Mouse (Mus musculus): ENCODE measurements at regions not wholly inside any gene's neighbourhood (a gene's known extent, or its start where the extent isn't known, plus 50 kb on each side); places are given as distances from the start of the nearest gene placed in this dataset. TPM values are rescaled to one million over a fixed set of nuclear protein-coding genes. Genes with fewer than 3 reads are reported as not detected.

- Histone ChIP-seq H3K4me3 (no peak overlapping the region), H3K9me3 (no peaks in the 10 kb centered on the region), H3K9ac (no peak overlapping the region), H3K27ac (replicated peaks) (no peak overlapping the region), H3K4me2 (no peak overlapping the region), H3K27me3 (no peaks in the 10 kb centered on the region), H3K36me3 (no peaks in the 10 kb centered on the region), H3K4me1 (replicated peaks) (peaks cover 19% of the 10 kb centered on the region)
- no peak for ATAC-seq (ENCODE audit: low FRiP score, low read depth)
- WGBS: 65% methylated on average over 2 of the region's 2 CpGs
Measured at GRCm38 (mm10) chr4:87332968-87333367, 102.7 kb upstream of the Slc24a2 start.

GRCm38 (mm10) chr4:87329136-87329535 is 98.9 kb upstream of the Slc24a2 start:
- no peaks in the 10 kb centered on the region for H3K36me3 ChIP-seq
- WGBS: 49% methylated on average over 6 of the region's 6 CpGs
- H3K27ac ChIP-seq (replicated peaks): no peak overlapping the region
- no peaks in the 10 kb centered on the region for H3K9me3 ChIP-seq
- no peaks in the 10 kb centered on the region for H3K27me3 ChIP-seq
- peaks cover 19% of the 10 kb centered on the region for H3K4me1 ChIP-seq (replicated peaks)
- no peak overlapping the region for H3K4me2 ChIP-seq
- H3K4me3 ChIP-seq: no peak overlapping the region
- no peak overlapping the region for H3K9ac ChIP-seq
- ATAC-seq (ENCODE audit: low FRiP score, low read depth): peak; percentile 23; the same call in 1 of the 2 replicates

GRCm38 (mm10) chr4:87321726-87322349 is 91.6 kb upstream of the Slc24a2 start:
- Histone ChIP-seq H3K4me1 (replicated peaks) (no peaks in the 10 kb centered on the region), H3K4me3 (no peak overlapping the region), H3K27ac (replicated peaks) (no peak overlapping the region), H3K4me2 (no peak overlapping the region), H3K9ac (no peak overlapping the region), H3K9me3 (no peaks in the 10 kb centered on the region), H3K36me3 (no peaks in the 10 kb centered on the region), H3K27me3 (no peaks in the 10 kb centered on the region)
- WGBS: 72% methylated on average over 2 of the region's 2 CpGs
- no peak for ATAC-seq (ENCODE audit: low FRiP score, low read depth)

- ATAC-seq (ENCODE audit: low FRiP score, low read depth): 0 out of 2 replicates have a peak, but pooled peaks have one; percentile 30
- WGBS: 70% methylated on average over 5 of the region's 5 CpGs
- Histone ChIP-seq H3K4me3 (no peak overlapping the region), H3K4me1 (replicated peaks) (no peaks in the 10 kb centered on the region), H3K36me3 (no peaks in the 10 kb centered on the region), H3K27me3 (no peaks in the 10 kb centered on the region), H3K9ac (no peak overlapping the region), H3K27ac (replicated peaks) (no peak overlapping the region), H3K4me2 (no peak overlapping the region), H3K9me3 (no peaks in the 10 kb centered on the region)
Measured at GRCm38 (mm10) chr4:87298129-87298528, 67.9 kb upstream of the Slc24a2 start.

GRCm38 (mm10) chr4:87294538-87294937 is 64.3 kb upstream of the Slc24a2 start:
- no peaks in the 10 kb centered on the region for H3K4me1 ChIP-seq (replicated peaks)
- H3K36me3 ChIP-seq: no peaks in the 10 kb centered on the region
- no peaks in the 10 kb centered on the region for H3K27me3 ChIP-seq
- no peak overlapping the region for H3K27ac ChIP-seq (replicated peaks)
- ATAC-seq (ENCODE audit: low FRiP score, low read depth): no peak
- no peaks in the 10 kb centered on the region for H3K9me3 ChIP-seq
- no peak overlapping the region for H3K4me3 ChIP-seq
- H3K4me2 ChIP-seq: no peak overlapping the region
- H3K9ac ChIP-seq: no peak overlapping the region

Small RNAs in the stretch of these regions (microRNA-seq; reads per million reads assigned to microRNA genes)
- not detected for gene Gm23154

Data from hindbrain, embryonic 15.5 days (tissue).